27 mouse cellular contexts compared by ENCODE assay signal in genomic region chr13:110190039-110190438, GRCm38 (mm10).
"Had no signal": no experiment of that assay in that cellular context is flagged by ENCODE, and none has a peak within 500 bp of the region (broad histone marks: within the 10 kb centered on the region; RNA-seq: fewer than 3 reads in every experiment).

No protein-coding gene starts in this region.

- H3K27ac ChIP-seq: gastrocnemius, adult 2 months; heart, embryonic 10.5 days; hindbrain, embryonic 10.5 days; hindbrain, embryonic 12.5 days; hindbrain, embryonic 14.5 days; intestine, embryonic 15.5 days; layer of hippocampus, adult 2 months; limb, embryonic 10.5 days; limb, embryonic 12.5 days; liver, embryonic 13.5 days; liver, embryonic 15.5 days had no signal

- H3K9ac ChIP-seq: heart, embryonic 12.5 days; hindbrain, embryonic 12.5 days; hindbrain, embryonic 14.5 days; intestine, embryonic 15.5 days; limb, embryonic 12.5 days; liver, embryonic 13.5 days; liver, embryonic 15.5 days had no signal

- H3K4me3 ChIP-seq: gastrocnemius, adult 2 months; heart, embryonic 10.5 days; heart, embryonic 12.5 days; hindbrain, embryonic 10.5 days; hindbrain, embryonic 12.5 days; intestine, embryonic 15.5 days; layer of hippocampus, adult 2 months; limb, embryonic 10.5 days; limb, embryonic 12.5 days; liver, embryonic 13.5 days; liver, embryonic 15.5 days had no signal

- H3K9me3 ChIP-seq: heart, embryonic 10.5 days; heart, embryonic 12.5 days; hindbrain, embryonic 10.5 days; hindbrain, embryonic 12.5 days; intestine, embryonic 15.5 days; limb, embryonic 10.5 days; liver, embryonic 13.5 days; liver, embryonic 15.5 days had no signal

- H3K4me1 ChIP-seq: heart, embryonic 10.5 days; heart, embryonic 12.5 days; hindbrain, embryonic 10.5 days; hindbrain, embryonic 12.5 days; intestine, embryonic 15.5 days; liver, embryonic 13.5 days; liver, embryonic 15.5 days had no signal

- ATAC-seq: hindbrain, embryonic 16.5 days; inflammation-experienced regulatory T-cells, adult 6 months; intestine, embryonic 15.5 days; intestine, postnatal 0 days had no signal

- H3K36me3 ChIP-seq: heart, embryonic 10.5 days; heart, embryonic 12.5 days; hindbrain, embryonic 10.5 days; hindbrain, embryonic 12.5 days; intestine, embryonic 15.5 days; limb, embryonic 10.5 days; limb, embryonic 12.5 days; liver, embryonic 13.5 days; liver, embryonic 15.5 days had no signal

- DNase-seq: gastrocnemius, adult 2 months; gastrocnemius, postnatal 10 days; gastrocnemius, postnatal 36 days; heart, adult 18-20 months; heart, postnatal 10 days; heart, postnatal 4 days; kidney, adult 18-20 months; kidney, adult 8-10 months; kidney, postnatal 10 days; kidney, postnatal 25 days; kidney, postnatal 4 days; layer of hippocampus, postnatal 36 days; liver; liver, embryonic 13.5 days had no signal
